Mouse (Mus musculus) limb, embryonic 10.5 days (tissue): ENCODE results near the gene Alg11. TPM values are rescaled to one million over a fixed set of nuclear protein-coding genes. Genes with fewer than 3 reads are reported as not detected.

Experiments
- DNase-seq: peaks from one replicate; pipeline ENCODE4 v3.0.0-alpha.2; 2017; ENCODE audit warnings: low spot score
- H3K27ac ChIP-seq: fragments of 300-500 bp; sonication (generic); 2 replicates; pipeline ENCODE4 v1.5.1; 2016; ENCODE audit warnings: mild to moderate bottlenecking
- H3K27me3 ChIP-seq: fragments of 300-500 bp; sonication (generic); 2 replicates; pipeline ENCODE4 v1.6.1; 2016; ENCODE audit warnings: low read depth, mild to moderate bottlenecking; ENCODE audit not compliant: poor library complexity, severe bottlenecking
- H3K36me3 ChIP-seq: fragments of 300-500 bp; sonication (generic); 2 replicates; pipeline ENCODE4 v1.6.1; 2016; ENCODE audit warnings: mild to moderate bottlenecking, moderate library complexity
- H3K4me1 ChIP-seq: fragments of 300-500 bp; sonication (generic); 2 replicates; pipeline ENCODE4 v1.6.1; 2016
- H3K4me3 ChIP-seq: fragments of 300-500 bp; sonication (generic); 2 replicates; pipeline ENCODE4 v1.5.1; 2016; ENCODE audit warnings: mild to moderate bottlenecking, moderate library complexity
- H3K9me3 ChIP-seq: fragments of 300-500 bp; sonication (generic); replicated peaks from 2 replicates; pipeline ENCODE4 v1.6.1; 2016; ENCODE audit warnings: mild to moderate bottlenecking
- WGBS: fragments of 180-500 bp; shearing (Covaris S2); methylation state at CpG from one replicate; pipeline ENCODE4 v1.1.7; 2016; 5-methylcytosine and 5-hydroxymethylcytosine counted together
- polyA plus RNA-seq: library from polyadenylated mRNA; unstranded; fragments of >200 nt; fragmentation: Nextera tagmentation; extraction: Ambion mirVana; gene quantifications from 2 replicates; pipeline ENCODE4 v1.2.1, GENCODE M21; 2016

The Alg11 gene
- polyA plus RNA-seq, 1 experiment from 2014 or later = 45.6 TPM

- Histone ChIP-seq H3K27me3 (no peaks in the 10 kb centered on the region), H3K36me3 (no peaks in the 10 kb centered on the region), H3K27ac (no peak overlapping the region), H3K9me3 (no peaks in the 10 kb centered on the region), H3K4me3 (no peak overlapping the region), H3K4me1 (no peaks in the 10 kb centered on the region)
- DNase-seq = no peak
- 78% methylated on average over 4 of the region's 4 CpGs for WGBS
Observed at GRCm38 (mm10) chr8:22107020-22107419, 46.5 kb downstream of the Alg11 start.

Other genes with a start within 250 kb of the Alg11 start
- not detected in 2 replicates for gene Defb50, start 237.2 kb upstream of the Alg11 start, polyA plus RNA-seq
- not detected in 2 replicates for gene Defb2, start 220.8 kb upstream of the Alg11 start, polyA plus RNA-seq
- not detected in 2 replicates for gene Defb10, start 201.8 kb upstream of the Alg11 start, polyA plus RNA-seq
- gene Defb9, start 175.3 kb upstream of the Alg11 start, polyA plus RNA-seq = not detected in 2 replicates
- gene Defb11, start 154.3 kb upstream of the Alg11 start, polyA plus RNA-seq = not detected in 2 replicates
- not detected in 2 replicates for gene Defb15, start 128.0 kb upstream of the Alg11 start, polyA plus RNA-seq
- gene Defb35, start 122.4 kb upstream of the Alg11 start, polyA plus RNA-seq = not detected in 2 replicates
- not detected in 2 replicates for gene Defb13, start 114.0 kb upstream of the Alg11 start, polyA plus RNA-seq
- gene Fam90a1a, start 102.0 kb upstream of the Alg11 start, polyA plus RNA-seq = not detected in 2 replicates
- gene Ccdc70, start 90.9 kb upstream of the Alg11 start, polyA plus RNA-seq = not detected in 2 replicates
- 0.89 and 1.1 TPM in 2 replicates for gene Atp7b, start 416 bp upstream of the Alg11 start, polyA plus RNA-seq
- gene Nek5, start 64.3 kb downstream of the Alg11 start, polyA plus RNA-seq = not detected in 2 replicates
- 7.1 TPM in 2 replicates for gene Nek3, start 105.7 kb downstream of the Alg11 start, polyA plus RNA-seq
- gene Ckap2, start 125.1 kb downstream of the Alg11 start, polyA plus RNA-seq = 41.1 and 43.9 TPM in 2 replicates
- gene Vps36, start 132.1 kb downstream of the Alg11 start, polyA plus RNA-seq = 37.5 and 38.6 TPM in 2 replicates
- gene Thsd1, start 166.6 kb downstream of the Alg11 start, polyA plus RNA-seq = 11.1 and 11.4 TPM in 2 replicates
- not detected in 2 replicates for gene Tpte, start 222.7 kb downstream of the Alg11 start, polyA plus RNA-seq